Mouse (Mus musculus): ENCODE data around the gene Calhm1. TPM values are rescaled to one million over a fixed set of nuclear protein-coding genes. Genes with fewer than 3 reads are reported as not detected.

Calhm1 gene
- polyA plus RNA-seq, 1 experiment from 2014 or later: not detected

DNA sequence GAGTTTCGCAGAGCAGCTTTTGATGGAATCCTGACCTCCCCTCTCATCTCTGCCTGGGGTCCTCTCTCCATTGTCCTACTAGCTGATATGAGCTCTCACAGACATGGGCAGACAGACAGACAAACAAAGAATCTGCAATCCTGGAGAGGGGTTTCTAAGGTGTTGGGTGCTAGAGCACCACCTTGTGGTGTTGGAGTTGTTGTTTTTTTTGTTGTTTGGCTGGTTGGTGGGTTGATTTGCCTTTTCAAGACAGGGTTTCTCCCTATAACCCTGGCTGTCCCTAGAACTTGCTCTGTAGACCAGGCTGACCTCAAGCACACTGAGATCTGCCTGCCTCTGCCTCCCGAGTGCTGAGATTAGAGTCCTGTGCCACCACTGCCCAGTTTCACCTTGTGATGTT, 31.4 kb upstream of the Calhm1 start:
- WGBS: 83% methylated on average over 2 of the region's 2 CpGs
- no peak overlapping the region for H3K4me2 ChIP-seq
- ATAC-seq (replicated peaks): no peak

DNA sequence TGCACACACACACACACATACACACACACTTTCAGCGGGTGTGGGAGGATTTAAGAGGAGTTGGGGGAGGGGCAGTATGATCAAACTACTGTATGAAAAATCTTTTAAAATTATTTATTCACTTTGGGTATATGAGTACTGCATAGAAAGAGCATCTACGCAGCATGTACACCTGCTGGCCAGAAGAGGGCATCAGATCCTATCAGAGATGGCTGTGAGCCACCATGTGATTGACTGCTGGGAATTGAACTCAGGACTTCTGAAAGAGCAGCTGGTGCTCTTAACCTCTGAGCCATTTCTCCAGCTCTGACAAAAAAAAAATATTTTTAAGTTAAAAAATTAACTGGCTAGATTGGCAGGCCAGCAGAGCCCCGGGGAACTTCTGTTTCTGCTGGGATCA, 30.5 kb upstream of the Calhm1 start:
- Histone ChIP-seq H3K27me3 (replicated peaks) (no peaks in the 10 kb centered on the region), H3K27ac (no peak overlapping the region), H3K9ac (no peak overlapping the region), H3K4me3 (no peak overlapping the region), H3K36me3 (replicated peaks) (no peaks in the 10 kb centered on the region), H3K4me2 (no peak overlapping the region), H3K9me3 (no peaks in the 10 kb centered on the region), H3K4me1 (peaks cover 9% of the 10 kb centered on the region)
- no peak for ATAC-seq (replicated peaks)
- 72% methylated on average over 3 of the region's 3 CpGs for WGBS

More for the DNA sequence above, 31.4 kb upstream of the Calhm1 start:
- Histone ChIP-seq H3K4me1 (peaks cover 19% of the 10 kb centered on the region), H3K9me3 (no peaks in the 10 kb centered on the region), H3K4me3 (no peak overlapping the region), H3K36me3 (replicated peaks) (no peaks in the 10 kb centered on the region), H3K9ac (no peak overlapping the region), H3K27me3 (replicated peaks) (peaks cover under 1% of the 10 kb centered on the region; the same call in 1 of the 2 replicates), H3K27ac (no peak overlapping the region)

- Histone ChIP-seq H3K9me3 (no peaks in the 10 kb centered on the region), H3K4me1 (0 out of 2 replicates have a peak, but pooled peaks cover 4% of the 10 kb centered on the region), H3K4me3 (no peak overlapping the region), H3K4me2 (peak overlapping the region; percentile 17; the same call in 1 of the 2 replicates), H3K27me3 (replicated peaks) (no peaks in the 10 kb centered on the region), H3K9ac (no peak overlapping the region), H3K36me3 (replicated peaks) (no peaks in the 10 kb centered on the region), H3K27ac (no peak overlapping the region)
- ATAC-seq (replicated peaks): no peak
- WGBS: 23% methylated on average over 11 of the region's 11 CpGs
These were observed 24.8 kb upstream of the Calhm1 start for GRCm38 (mm10) chr19:47168793-47169412.

DNA sequence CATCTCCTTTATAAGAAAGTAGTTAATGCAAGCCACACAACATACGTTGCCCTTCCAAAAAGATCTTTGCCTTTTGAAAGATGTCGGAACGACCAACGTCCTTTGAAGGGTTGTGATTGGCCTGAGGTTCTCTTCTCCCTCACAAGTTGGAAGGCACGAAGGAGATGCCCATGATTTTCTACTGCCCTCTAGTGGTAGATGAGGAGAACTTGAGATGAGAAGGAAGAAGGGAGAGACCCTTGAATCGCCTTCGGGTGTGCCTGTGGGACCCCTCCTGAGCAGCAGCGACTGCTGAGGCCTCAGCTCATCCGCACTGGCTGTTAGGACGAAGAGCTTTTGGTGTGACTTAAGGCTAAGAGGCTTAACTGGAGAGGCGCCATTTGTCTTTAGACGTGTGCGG, 24.2 kb upstream of the Calhm1 start:
- H3K9ac ChIP-seq: no peak overlapping the region
- no peak overlapping the region for H3K4me3 ChIP-seq
- H3K27me3 ChIP-seq (replicated peaks): no peaks in the 10 kb centered on the region
- H3K4me2 ChIP-seq: peak overlapping the region; percentile 17; the same call in 1 of the 2 replicates
- no peaks in the 10 kb centered on the region for H3K36me3 ChIP-seq (replicated peaks)
- no peak for ATAC-seq (replicated peaks)
- 6% methylated on average over 13 of the region's 13 CpGs for WGBS
- 0 out of 2 replicates have a peak, but pooled peaks cover 4% of the 10 kb centered on the region for H3K4me1 ChIP-seq
- H3K27ac ChIP-seq: no peak overlapping the region
- H3K9me3 ChIP-seq: no peaks in the 10 kb centered on the region

DNA sequence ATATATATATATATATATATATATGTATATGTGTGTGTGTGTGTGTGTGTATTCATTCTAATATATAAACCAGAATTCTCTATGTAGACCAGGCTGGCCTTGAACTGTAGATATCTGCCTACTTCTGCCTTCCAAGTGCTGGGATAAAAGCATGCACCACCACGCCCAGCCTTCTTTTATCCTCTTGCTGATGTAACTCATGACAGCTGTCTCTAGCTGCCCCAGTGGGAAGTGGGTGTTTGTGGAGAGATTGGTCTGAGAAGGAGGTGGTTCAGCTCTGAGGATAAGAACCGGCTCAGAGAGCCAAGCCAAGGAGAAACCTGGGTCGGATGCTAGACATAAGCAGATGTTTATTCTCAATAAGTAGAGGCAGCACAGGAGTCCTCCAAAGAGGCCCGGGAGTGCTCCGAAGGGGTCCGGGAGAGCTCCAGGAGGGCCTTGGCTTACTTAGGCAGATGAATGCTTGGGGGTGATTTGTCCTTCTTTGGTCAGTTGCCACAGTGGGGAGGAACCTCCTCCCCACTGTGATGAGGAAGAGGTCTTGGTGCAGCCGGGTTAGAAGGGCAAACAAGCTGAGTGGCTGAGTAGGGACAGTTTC, 23.7 kb upstream of the Calhm1 start:
- WGBS: 47% methylated on average over 7 of the region's 7 CpGs
- H3K9ac ChIP-seq: no peak overlapping the region
- H3K4me1 ChIP-seq: 0 out of 2 replicates have a peak, but pooled peaks cover 4% of the 10 kb centered on the region
- no peak overlapping the region for H3K4me2 ChIP-seq
- H3K4me3 ChIP-seq: no peak overlapping the region
- H3K9me3 ChIP-seq: no peaks in the 10 kb centered on the region
- H3K27ac ChIP-seq: no peak overlapping the region
- H3K36me3 ChIP-seq (replicated peaks): no peaks in the 10 kb centered on the region
- H3K27me3 ChIP-seq (replicated peaks): no peaks in the 10 kb centered on the region
- ATAC-seq (replicated peaks): no peak

GRCm38 (mm10) chr19:47166758-47167157, 22.7 kb upstream of the Calhm1 start:
- 0 out of 2 replicates have a peak, but pooled peaks cover 4% of the 10 kb centered on the region for H3K4me1 ChIP-seq
- H3K36me3 ChIP-seq (replicated peaks): no peaks in the 10 kb centered on the region
- H3K4me3 ChIP-seq: no peak overlapping the region
- H3K4me2 ChIP-seq: no peak overlapping the region
- H3K27ac ChIP-seq: no peak overlapping the region
- no peak for ATAC-seq (replicated peaks)
- no peaks in the 10 kb centered on the region for H3K27me3 ChIP-seq (replicated peaks)
- H3K9me3 ChIP-seq: no peaks in the 10 kb centered on the region
- H3K9ac ChIP-seq: no peak overlapping the region
- WGBS: 11% methylated on average over 3 of the region's 3 CpGs

GRCm38 (mm10) chr19:47163176-47163744, 19.2 kb upstream of the Calhm1 start:
- H3K4me2 ChIP-seq: no peak overlapping the region
- no peaks in the 10 kb centered on the region for H3K36me3 ChIP-seq (replicated peaks)
- H3K27me3 ChIP-seq (replicated peaks): no peaks in the 10 kb centered on the region
- ATAC-seq (replicated peaks): no peak
- no peak overlapping the region for H3K27ac ChIP-seq
- H3K9me3 ChIP-seq: no peaks in the 10 kb centered on the region
- no peaks in the 10 kb centered on the region for H3K4me1 ChIP-seq
- H3K4me3 ChIP-seq: no peak overlapping the region
- 93% methylated on average over 6 of the region's 6 CpGs for WGBS
- H3K9ac ChIP-seq: no peak overlapping the region

GRCm38 (mm10) chr19:47161669-47162068, 17.6 kb upstream of the Calhm1 start:
- WGBS: 67% methylated on average over 4 of the region's 4 CpGs
- no peaks in the 10 kb centered on the region for H3K4me1 ChIP-seq
- ATAC-seq (replicated peaks): no peak
- no peak overlapping the region for H3K9ac ChIP-seq
- H3K27ac ChIP-seq: no peak overlapping the region
- no peaks in the 10 kb centered on the region for H3K27me3 ChIP-seq (replicated peaks)
- H3K4me2 ChIP-seq: no peak overlapping the region
- no peaks in the 10 kb centered on the region for H3K9me3 ChIP-seq
- H3K36me3 ChIP-seq (replicated peaks): no peaks in the 10 kb centered on the region
- H3K4me3 ChIP-seq: no peak overlapping the region

DNA sequence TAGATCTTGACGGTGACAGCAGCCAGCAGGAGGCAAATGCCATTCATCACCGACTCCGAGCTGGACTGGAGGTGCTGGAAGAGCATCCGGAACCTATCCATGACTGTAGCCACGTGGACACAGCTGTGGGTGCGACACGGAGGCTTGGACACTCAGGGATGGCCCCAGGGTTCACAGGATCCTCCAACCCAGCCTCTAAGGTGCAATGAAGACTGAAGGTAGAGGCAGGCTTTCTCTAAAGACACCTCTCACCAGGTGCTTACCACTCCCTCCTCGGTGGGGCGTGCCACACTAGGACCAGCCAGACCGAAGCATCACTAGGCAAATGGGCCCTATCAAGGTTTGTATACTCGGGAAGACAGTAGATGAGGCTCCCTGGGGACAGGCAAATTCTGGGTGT, 13.6 kb upstream of the Calhm1 start, which contains the start of gene Calhm3:
Gene Calhm3 (minus strand): TSS at position 101 of the 400 bp plus-strand sequence.
- no peak for ATAC-seq (replicated peaks)
- WGBS: 80% methylated on average over 11 of the region's 11 CpGs
- H3K4me3 ChIP-seq: no peak within 1 kb of the TSS
- H3K27me3 ChIP-seq (replicated peaks): no peaks in the 10 kb centered on the region
- no peak within 1 kb of the TSS for H3K9ac ChIP-seq
- H3K9me3 ChIP-seq: no peaks in the 10 kb centered on the region
- no peak within 1 kb of the TSS for H3K27ac ChIP-seq
- no peak within 1 kb of the TSS for H3K4me2 ChIP-seq
- H3K4me1 ChIP-seq: no peaks in the 10 kb centered on the region
- H3K36me3 ChIP-seq (replicated peaks): no peaks in the 10 kb centered on the region

DNA sequence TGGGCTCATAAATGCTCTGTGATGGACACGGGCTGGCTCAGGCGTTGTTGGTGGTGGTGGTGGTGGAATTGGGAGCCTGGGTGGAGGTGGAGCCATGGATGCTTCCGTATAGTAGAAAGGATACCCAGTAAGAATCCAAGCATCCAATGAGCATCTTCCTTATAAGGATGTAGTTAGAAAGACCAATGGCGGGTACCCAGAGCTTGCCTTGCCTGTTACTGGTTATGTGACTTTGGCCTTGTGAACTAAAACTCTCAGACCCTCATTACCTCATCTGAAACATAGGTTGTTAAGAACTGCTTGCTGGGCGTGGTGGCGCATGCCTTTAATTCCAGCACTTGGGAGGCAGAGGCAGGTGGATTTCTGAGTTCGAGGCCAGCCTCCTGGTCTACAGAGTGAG, 9.7 kb upstream of the Calhm1 start:
- no peaks in the 10 kb centered on the region; the same call in 1 of the 2 replicates for H3K4me1 ChIP-seq
- WGBS: 93% methylated on average over 7 of the region's 7 CpGs

GRCm38 (mm10) chr19:47152062-47152369, 8.0 kb upstream of the Calhm1 start:
- H3K4me2 ChIP-seq: peak overlapping the region; percentile 60
- 0 out of 2 replicates have a peak overlapping the region, but pooled peaks have one; percentile 38 for H3K9ac ChIP-seq
- peak overlapping the region; percentile 35 for H3K4me3 ChIP-seq
- WGBS: 66% methylated on average over 12 of the region's 12 CpGs
- no peaks in the 10 kb centered on the region for H3K9me3 ChIP-seq
- H3K4me1 ChIP-seq: no peaks in the 10 kb centered on the region; the same call in 1 of the 2 replicates
- no peak overlapping the region for H3K27ac ChIP-seq
- H3K36me3 ChIP-seq (replicated peaks): no peaks in the 10 kb centered on the region
- no peak for ATAC-seq (replicated peaks)
- no peaks in the 10 kb centered on the region for H3K27me3 ChIP-seq (replicated peaks)

More for the DNA sequence above, 9.7 kb upstream of the Calhm1 start:
- no peak overlapping the region for H3K9ac ChIP-seq
- H3K27ac ChIP-seq: no peak overlapping the region
- H3K4me3 ChIP-seq: no peak overlapping the region
- no peak overlapping the region for H3K4me2 ChIP-seq
- H3K27me3 ChIP-seq (replicated peaks): no peaks in the 10 kb centered on the region
- no peak for ATAC-seq (replicated peaks)
- H3K36me3 ChIP-seq (replicated peaks): no peaks in the 10 kb centered on the region
- no peaks in the 10 kb centered on the region for H3K9me3 ChIP-seq

DNA sequence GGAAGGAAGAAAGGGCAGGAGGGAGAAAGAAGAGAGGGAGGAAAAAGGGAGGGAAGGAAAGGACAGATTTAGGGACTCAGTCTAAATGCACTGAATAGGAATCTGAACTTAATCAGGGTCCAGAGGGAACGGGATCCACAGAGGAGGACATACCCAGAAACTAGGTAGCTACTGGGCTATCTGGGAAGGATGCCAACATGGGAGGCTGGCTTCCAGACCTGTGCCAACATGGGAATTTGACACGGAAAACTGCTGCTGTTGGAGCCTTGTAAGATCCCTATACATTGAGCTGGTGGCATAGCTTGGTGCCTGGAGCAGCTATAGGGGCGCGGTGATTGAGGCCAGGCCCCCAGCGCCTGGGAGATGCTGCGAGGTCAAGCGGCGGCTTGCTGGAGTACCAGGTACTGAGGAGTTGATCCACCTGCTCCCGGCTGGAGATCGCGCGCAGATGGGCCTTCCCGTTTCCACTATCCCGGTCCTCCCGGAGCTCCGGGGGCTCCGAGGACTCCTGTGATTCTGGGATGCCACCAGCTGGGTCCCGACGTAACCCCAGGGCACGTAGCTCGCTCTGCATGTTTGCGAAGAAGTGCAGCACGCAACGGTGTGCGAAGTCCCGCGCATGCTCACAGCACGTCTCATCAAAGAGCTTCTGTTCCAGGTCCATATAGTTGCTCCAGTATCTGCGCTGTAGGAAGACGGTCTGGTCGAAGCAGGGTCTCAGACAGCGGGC, 7.4 kb upstream of the Calhm1 start:
- no peaks in the 10 kb centered on the region for H3K27me3 ChIP-seq (replicated peaks)
- ATAC-seq (replicated peaks): peak; percentile 60
- WGBS: 28% methylated on average over 32 of the region's 32 CpGs
- H3K4me1 ChIP-seq: no peaks in the 10 kb centered on the region; the same call in 1 of the 2 replicates
- H3K27ac ChIP-seq: no peak overlapping the region
- H3K36me3 ChIP-seq (replicated peaks): no peaks in the 10 kb centered on the region
- H3K4me3 ChIP-seq: peak overlapping the region; percentile 35
- no peaks in the 10 kb centered on the region for H3K9me3 ChIP-seq
- H3K9ac ChIP-seq: peak overlapping the region; percentile 38
- peak overlapping the region; percentile 60 for H3K4me2 ChIP-seq
